Mouse (Mus musculus) CH12.LX (cell line): ENCODE measurements around the gene Wnt5a. TPM values are rescaled to one million over a fixed set of nuclear protein-coding genes. Genes with fewer than 3 reads are reported as not detected.

ENCODE experiments used
- DNase-seq: peaks from one replicate; pipeline ENCODE4 v3.0.0-alpha.2; 2013; ENCODE audit errors: extremely low read depth
- H3K27ac ChIP-seq: 2 replicates; pipeline ENCODE4 v1.5.1; 2012; ENCODE audit warnings: low read depth, mild to moderate bottlenecking, control low read depth, moderate library complexity; ENCODE audit not compliant: insufficient read depth
- H3K27me3 ChIP-seq: replicated peaks from 2 replicates; pipeline ENCODE3; 2012; ENCODE audit warnings: inconsistent platforms
- H3K36me3 ChIP-seq, 2 experiments: replicated peaks in 1 of 2; 2 replicates each; pipeline versions ENCODE3 to v1.6.1; 2012; ENCODE audit warnings: inconsistent platforms in 1 of 2, low read length in 1 of 2, mild to moderate bottlenecking in 1 of 2, mixed read lengths in 1 of 2, moderate library complexity in 1 of 2; ENCODE audit not compliant: control insufficient read depth in 1 of 2, insufficient read depth in 1 of 2
- H3K4me1 ChIP-seq, 2 experiments: 2 replicates each; pipeline ENCODE4 v1.6.1; 2012; ENCODE audit warnings: inconsistent platforms in 1 of 2, moderate library complexity in 1 of 2; ENCODE audit not compliant: insufficient read depth in 2 of 2, control insufficient read depth in 1 of 2
- H3K4me2 ChIP-seq: 2 replicates; pipeline ENCODE4 v1.6.1; 2012; ENCODE audit warnings: low read depth, mild to moderate bottlenecking, control low read depth; ENCODE audit not compliant: poor library complexity, insufficient read depth, severe bottlenecking
- H3K4me3 ChIP-seq, 3 experiments: fragments of 150-350 bp in 1 of 3; sonication (generic) in 1 of 3; replicated peaks in 1 of 3; 2 replicates each; pipeline versions ENCODE3 to v1.5.1; 2011 to 2012; ENCODE audit warnings: low read depth in 2 of 3, low read length in 2 of 3, mild to moderate bottlenecking in 2 of 3, moderate library complexity in 2 of 3, control low read depth in 1 of 3, improper control_type of control experiment in 1 of 3, inconsistent platforms in 1 of 3, mixed read lengths in 1 of 3; ENCODE audit not compliant: poor library complexity in 1 of 3
- H3K79me2 ChIP-seq: replicated peaks from 2 replicates; pipeline ENCODE4 v1.6.1; 2012; ENCODE audit warnings: mild to moderate bottlenecking, moderate library complexity; ENCODE audit not compliant: control insufficient read depth, poor library complexity, insufficient read depth, severe bottlenecking; ENCODE audit errors: extremely low read depth
- H3K9ac ChIP-seq: 2 replicates; pipeline ENCODE4 v1.6.1; 2012; ENCODE audit warnings: low read depth, mild to moderate bottlenecking, control low read depth, moderate library complexity; ENCODE audit not compliant: insufficient read depth
- H3K9me3 ChIP-seq: replicated peaks from 2 replicates; pipeline ENCODE3; 2012; ENCODE audit warnings: low read length, inconsistent platforms, mixed read lengths
- BHLHE40 ChIP-seq: IDR thresholded peaks from 2 replicates; pipeline ENCODE4 v1.6.1; 2011; ENCODE audit warnings: mild to moderate bottlenecking, low read depth, low read length, improper control_type of control experiment
- CHD2 ChIP-seq: IDR thresholded peaks from 2 replicates; pipeline ENCODE4 v1.6.1; 2011; ENCODE audit warnings: low read length, improper control_type of control experiment
- ETS1 ChIP-seq: conservative IDR thresholded peaks from 2 replicates; pipeline ENCODE4 v1.6.1; 2012; ENCODE audit warnings: low read depth, mild to moderate bottlenecking, inconsistent platforms, low read length, improper control_type of control experiment, moderate library complexity
- GABPA ChIP-seq: IDR thresholded peaks from 2 replicates; pipeline ENCODE4 v1.6.1; 2012; ENCODE audit warnings: low read depth, low read length, improper control_type of control experiment, inconsistent platforms; ENCODE audit not compliant: insufficient replicate concordance
- HCFC1 ChIP-seq: IDR thresholded peaks from 2 replicates; pipeline ENCODE4 v1.6.1; 2012; ENCODE audit warnings: low read depth, mild to moderate bottlenecking, inconsistent platforms, low read length, improper control_type of control experiment
- JUN ChIP-seq: IDR thresholded peaks from 2 replicates; pipeline ENCODE4 v1.6.1; 2011; ENCODE audit warnings: low read depth, mild to moderate bottlenecking, low read length, improper control_type of control experiment, moderate library complexity; ENCODE audit not compliant: insufficient read depth
- JUND ChIP-seq: conservative IDR thresholded peaks from 2 replicates; pipeline ENCODE4 v1.6.1; 2011; ENCODE audit warnings: low read depth, low read length, improper control_type of control experiment
- KAT2A ChIP-seq: IDR thresholded peaks from 2 replicates; pipeline ENCODE4 v1.6.1; 2012; ENCODE audit warnings: low read length, improper control_type of control experiment, inconsistent platforms; ENCODE audit not compliant: insufficient replicate concordance
- MAX ChIP-seq: IDR thresholded peaks from 2 replicates; pipeline ENCODE4 v1.6.1; 2011; ENCODE audit warnings: low read length, improper control_type of control experiment
- MAZ ChIP-seq: IDR thresholded peaks from 2 replicates; pipeline ENCODE4 v1.6.1; 2012; ENCODE audit warnings: low read depth, mild to moderate bottlenecking, inconsistent platforms, low read length, improper control_type of control experiment, moderate library complexity
- MEF2A ChIP-seq: IDR thresholded peaks from 2 replicates; pipeline ENCODE4 v1.6.1; 2014; ENCODE audit warnings: low read depth, mild to moderate bottlenecking, inconsistent platforms, low read length, improper control_type of control experiment, borderline replicate concordance
- MXI1 ChIP-seq: IDR thresholded peaks from 2 replicates; pipeline ENCODE4 v1.6.1; 2011; ENCODE audit warnings: mild to moderate bottlenecking, low read depth, low read length, improper control_type of control experiment
- MYC ChIP-seq: IDR thresholded peaks from 2 replicates; pipeline ENCODE4 v1.6.1; 2011; ENCODE audit warnings: low read depth, mild to moderate bottlenecking, improper control_type of control experiment, low read length
- NELFE ChIP-seq: IDR thresholded peaks from 2 replicates; pipeline ENCODE4 v1.6.1; 2011; ENCODE audit warnings: low read depth, low read length, improper control_type of control experiment
- NRF1 ChIP-seq: IDR thresholded peaks from 2 replicates; pipeline ENCODE4 v1.6.1; 2014; ENCODE audit warnings: low read depth, mild to moderate bottlenecking, inconsistent platforms, low read length, improper control_type of control experiment, moderate library complexity
- PAX5 ChIP-seq: IDR thresholded peaks from 2 replicates; pipeline ENCODE4 v1.6.1; 2012; ENCODE audit warnings: low read length, inconsistent platforms, mixed read lengths
- POLR2A ChIP-seq: IDR thresholded peaks from 2 replicates; pipeline ENCODE4 v1.6.1; 2011; ENCODE audit warnings: low read depth, mild to moderate bottlenecking, improper control_type of control experiment, low read length
- RAD21 ChIP-seq: IDR thresholded peaks from 2 replicates; pipeline ENCODE4 v1.6.1; 2011; ENCODE audit warnings: low read depth, mild to moderate bottlenecking, low read length, improper control_type of control experiment, moderate library complexity
- RCOR1 ChIP-seq: conservative IDR thresholded peaks from 2 replicates; pipeline ENCODE4 v1.6.1; 2012; ENCODE audit warnings: low read depth, mild to moderate bottlenecking, inconsistent platforms, low read length, improper control_type of control experiment
- SIN3A ChIP-seq: IDR thresholded peaks from 2 replicates; pipeline ENCODE4 v1.6.1; 2012; ENCODE audit warnings: low read length, improper control_type of control experiment, inconsistent platforms
- SMC3 ChIP-seq: IDR thresholded peaks from 2 replicates; pipeline ENCODE4 v1.6.1; 2011; ENCODE audit warnings: low read depth, low read length, improper control_type of control experiment
- TBP ChIP-seq: conservative IDR thresholded peaks from 2 replicates; pipeline ENCODE4 v1.6.1; 2011; ENCODE audit warnings: low read depth, low read length, improper control_type of control experiment
- TCF12 ChIP-seq: IDR thresholded peaks from 2 replicates; pipeline ENCODE4 v1.6.1; 2014; ENCODE audit warnings: low read depth, mild to moderate bottlenecking, inconsistent platforms, low read length, improper control_type of control experiment
- USF1 ChIP-seq: IDR thresholded peaks from 2 replicates; pipeline ENCODE4 v1.6.1; 2014; ENCODE audit warnings: low read depth, mild to moderate bottlenecking, inconsistent platforms, low read length, improper control_type of control experiment
- USF2 ChIP-seq: conservative IDR thresholded peaks from 2 replicates; pipeline ENCODE4 v1.6.1; 2011; ENCODE audit warnings: low read depth, low read length, improper control_type of control experiment
- ZC3H11A ChIP-seq: IDR thresholded peaks from 2 replicates; pipeline ENCODE4 v1.6.1; 2012; ENCODE audit warnings: low read depth, mild to moderate bottlenecking, inconsistent platforms, low read length, improper control_type of control experiment
- ZKSCAN1 ChIP-seq: IDR thresholded peaks from 2 replicates; pipeline ENCODE4 v1.6.1; 2012; ENCODE audit warnings: low read depth, inconsistent platforms, low read length, improper control_type of control experiment, borderline replicate concordance
- ZMIZ1 ChIP-seq: IDR thresholded peaks from 2 replicates; pipeline ENCODE4 v1.6.1; 2012; ENCODE audit warnings: low read depth, mild to moderate bottlenecking, inconsistent platforms, low read length, improper control_type of control experiment
- dilution Hi-C: fragments of 300-500 bp; cut with MboI; formaldehyde crosslinking; loops from 2 replicates; pipeline ENCODE4 v1.14.3; 2020; ENCODE audit warnings: low sequenced_read_pairs; ENCODE audit not compliant: extremely low pct_unique_long_range_greater_than_20kb, extremely low pct_ligation_motif_present
- in situ Hi-C: fragments of 300-500 bp; cut with MboI; formaldehyde crosslinking; loops from 3 replicates; pipeline ENCODE4 v1.14.3; 2019; ENCODE audit warnings: low sequenced_read_pairs, low pct_ligation_motif_present, low pct_unique_long_range_greater_than_20kb, mixed read lengths
- polyA plus RNA-seq: library from polyadenylated mRNA; unstranded; fragments of >175 nt; gene quantifications from 2 replicates; pipeline ENCODE4 v1.2.1, GENCODE M21; 2012; ENCODE audit warnings: low read depth; ENCODE audit not compliant: insufficient read length
- total RNA-seq, 2 experiments: library from RNA; depleted of rRNA; stranded (reverse); fragments of 300-350 nt in 1 of 2; fragments of >200 nt in 1 of 2; gene quantifications; 2 replicates each; pipeline ENCODE4 v1.2.3; 2012 to 2014

The Wnt5a gene
- total and polyA plus RNA-seq, 3 experiments, result not detected

- Histone ChIP-seq H3K4me3 (no peak overlapping the region), H3K4me1 (no peaks in the 10 kb centered on the region), H3K27me3 (no peaks in the 10 kb centered on the region), H3K27ac (no peak overlapping the region), H3K36me3 (no peaks in the 10 kb centered on the region), H3K9me3 (peaks cover 83% of the 10 kb centered on the region), H3K9ac (no peak overlapping the region), H3K79me2 (no peaks in the 10 kb centered on the region), H3K4me2 (no peak overlapping the region)
- TF ChIP-seq USF1, result no peak
- no peak for TF ChIP-seq CHD2
- no peak for TF ChIP-seq TCF12
- no peak for TF ChIP-seq ZC3H11A
- TF ChIP-seq POLR2A, result no peak
- no peak for TF ChIP-seq ZMIZ1
- no peak for TF ChIP-seq GABPA
- no peak for TF ChIP-seq SIN3A
- TF ChIP-seq RAD21, result no peak
- no peak for TF ChIP-seq RCOR1
- TF ChIP-seq NELFE, result no peak
- no peak for TF ChIP-seq HCFC1
- no peak for TF ChIP-seq PAX5
- no peak for TF ChIP-seq MEF2A
- TF ChIP-seq MYC, result no peak
- TF ChIP-seq MAZ, result no peak
- TF ChIP-seq TBP, result no peak
- no peak for TF ChIP-seq ZKSCAN1
- no peak for TF ChIP-seq ETS1
- no peak for TF ChIP-seq USF2
- in situ Hi-C loops (no loop called here), dilution Hi-C loops (no loop called here)
- DNase-seq, result no peak
Observed at GRCm38 (mm10) chr14:28539577-28539976, 35.0 kb downstream of the Wnt5a start.

- TF ChIP-seq PAX5 (no peak), BHLHE40 (no peak), SMC3 (no peak), MAZ (no peak), MEF2A (no peak), NRF1 (no peak), USF1 (no peak), MAX (no peak), KAT2A (no peak), JUN (no peak), JUND (no peak), MXI1 (no peak), GABPA (no peak), POLR2A (no peak), ZKSCAN1 (no peak), NELFE (no peak)
- H3K4me3 ChIP-seq, result no peak overlapping the region
- H3K9ac ChIP-seq, result no peak overlapping the region
- no peaks in the 10 kb centered on the region for H3K4me1 ChIP-seq
- no peaks in the 10 kb centered on the region for H3K36me3 ChIP-seq
- H3K79me2 ChIP-seq, result no peaks in the 10 kb centered on the region
- dilution Hi-C loops, result no loop called here
- H3K27me3 ChIP-seq, result no peaks in the 10 kb centered on the region
- in situ Hi-C loops, result no loop called here
- no peak overlapping the region for H3K27ac ChIP-seq
- no peak for DNase-seq
- H3K4me2 ChIP-seq, result no peak overlapping the region
- peaks cover 85% of the 10 kb centered on the region for H3K9me3 ChIP-seq
Observed at GRCm38 (mm10) chr14:28542117-28542741, 37.7 kb downstream of the Wnt5a start.
